Mouse (Mus musculus) liver, embryonic 11.5 days (tissue): Measurements from ENCODE around the gene Bcl2a1a. TPM values are rescaled to one million over a fixed set of nuclear protein-coding genes. Genes with fewer than 3 reads are reported as not detected.
"Not testable (repeated sequence)": the region's sequence is repeated elsewhere in the genome, so short reads cannot be mapped to it uniquely, and the experiment has no call there.

Source experiments
- ATAC-seq: fragments of 200-750 bp; cut with Nextera tagmentation; replicated peaks from 2 replicates; pipeline ENCODE4 v1.8.0; 2017; ENCODE audit warnings: moderate number of reproducible peaks, mild to moderate bottlenecking, moderate TSS enrichment, moderate library complexity; ENCODE audit not compliant: low FRiP score
- DNase-seq: peaks from one replicate; pipeline ENCODE4 v3.0.0-alpha.2; 2017; ENCODE audit warnings: low spot score
- H3K27ac ChIP-seq: fragments of 300-500 bp; sonication (generic); 2 replicates; pipeline ENCODE4 v1.5.1; 2014; ENCODE audit warnings: mild to moderate bottlenecking, low read depth, low read length, control low read depth
- H3K27me3 ChIP-seq: fragments of 300-500 bp; sonication (generic); replicated peaks from 2 replicates; pipeline ENCODE4 v1.6.1; 2014; ENCODE audit warnings: low read length, mixed read lengths; ENCODE audit not compliant: control insufficient read depth, insufficient read depth
- H3K36me3 ChIP-seq: fragments of 300-500 bp; sonication (generic); 2 replicates; pipeline ENCODE4 v1.6.1; 2014; ENCODE audit warnings: mild to moderate bottlenecking, low read length, moderate library complexity, mixed read lengths; ENCODE audit not compliant: control insufficient read depth, insufficient read depth
- H3K4me1 ChIP-seq: fragments of 300-500 bp; sonication (generic); replicated peaks from 2 replicates; pipeline ENCODE4 v1.6.1; 2014; ENCODE audit warnings: low read length, mixed read lengths; ENCODE audit not compliant: control insufficient read depth, insufficient read depth
- H3K4me2 ChIP-seq: fragments of 300-500 bp; sonication (generic); 2 replicates; pipeline ENCODE4 v1.6.1; 2014; ENCODE audit warnings: mild to moderate bottlenecking, control low read depth, moderate library complexity
- H3K4me3 ChIP-seq: fragments of 300-500 bp; sonication (generic); 2 replicates; pipeline ENCODE4 v1.5.1; 2014; ENCODE audit warnings: low read depth, low read length, control low read depth
- H3K9ac ChIP-seq: fragments of 300-500 bp; sonication (generic); 2 replicates; pipeline ENCODE4 v1.6.1; 2014; ENCODE audit warnings: low read depth, low read length, control low read depth
- H3K9me3 ChIP-seq: fragments of 300-500 bp; sonication (generic); 2 replicates; pipeline ENCODE4 v1.6.1; 2016; ENCODE audit warnings: low read length, inconsistent platforms, mixed read lengths; ENCODE audit not compliant: control insufficient read depth
- WGBS: fragments of 180-500 bp; shearing (Covaris S2); extraction: QIAGEN DNeasy Blood & Tissue Kit; methylation state at CpG from one replicate; pipeline ENCODE4 v1.1.7; 2014; 5-methylcytosine and 5-hydroxymethylcytosine counted together
- polyA plus RNA-seq: library from polyadenylated mRNA; unstranded; fragments of >200 nt; fragmentation: Nextera tagmentation; extraction: Ambion mirVana; gene quantifications from 2 replicates; pipeline ENCODE4 v1.2.1, GENCODE M21; 2014

Gene Bcl2a1a
- polyA plus RNA-seq, 1 experiment from 2014 or later = not detected

- H3K4me2 ChIP-seq, H3K4me3 ChIP-seq, H3K36me3 ChIP-seq, H3K4me1 ChIP-seq, H3K27ac ChIP-seq, H3K9me3 ChIP-seq, H3K27me3 ChIP-seq, H3K9ac ChIP-seq, ATAC-seq, DNase-seq: not testable (repeated sequence)
- WGBS = no CpG with 5 or more reads among the region's 6 CpGs
These were observed 9.8 kb downstream of the Bcl2a1a start for GRCm38 (mm10) chr9:88966462-88966861.

GRCm38 (mm10) chr9:88969502-88969901, 12.8 kb downstream of the Bcl2a1a start:
- 83% methylated on average over 1 of the region's 2 CpGs for WGBS
- not testable (repeated sequence) for ATAC-seq, DNase-seq

GRCm38 (mm10) chr9:88976875-88977274, 20.2 kb downstream of the Bcl2a1a start:
- not testable (repeated sequence) for H3K36me3 ChIP-seq, H3K4me1 ChIP-seq, H3K4me3 ChIP-seq, H3K9me3 ChIP-seq, DNase-seq, H3K27me3 ChIP-seq, H3K27ac ChIP-seq, ATAC-seq, H3K4me2 ChIP-seq, H3K9ac ChIP-seq
- 70% methylated on average over 4 of the region's 4 CpGs for WGBS

More at GRCm38 (mm10) chr9:88969502-88969901, 12.8 kb downstream of the Bcl2a1a start:
- not testable (repeated sequence) for H3K4me1 ChIP-seq, H3K4me2 ChIP-seq, H3K9me3 ChIP-seq, H3K4me3 ChIP-seq, H3K36me3 ChIP-seq, H3K9ac ChIP-seq, H3K27me3 ChIP-seq, H3K27ac ChIP-seq

- not testable (repeated sequence) for H3K27me3 ChIP-seq, H3K4me2 ChIP-seq, ATAC-seq, H3K9ac ChIP-seq, DNase-seq, H3K4me3 ChIP-seq, H3K4me1 ChIP-seq, H3K9me3 ChIP-seq, H3K27ac ChIP-seq, H3K36me3 ChIP-seq
- WGBS = 88% methylated on average over 2 of the region's 2 CpGs
These were observed 23.1 kb downstream of the Bcl2a1a start for GRCm38 (mm10) chr9:88979781-88980180.

DNA sequence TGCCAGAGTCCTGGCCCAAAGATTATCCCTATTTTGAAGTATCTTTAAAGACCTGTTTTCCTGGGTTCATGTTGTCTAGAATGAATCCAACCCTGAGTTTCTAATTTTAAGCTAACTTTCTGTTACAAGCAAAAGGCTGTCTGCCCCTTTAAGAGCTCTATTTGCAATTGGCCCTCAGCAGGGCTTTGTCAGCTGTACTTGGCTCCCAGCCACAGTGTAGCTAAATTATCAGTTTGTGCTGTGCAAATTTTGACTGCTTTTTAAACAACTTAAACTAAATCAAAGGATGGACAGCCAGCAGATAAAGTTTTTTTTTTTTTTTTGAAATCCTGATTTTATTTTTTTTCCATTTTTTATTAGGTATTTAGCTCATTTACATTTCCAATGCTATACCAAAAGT, 44.8 kb downstream of the Bcl2a1a start:
- DNase-seq, H3K9ac ChIP-seq, H3K27ac ChIP-seq, H3K4me3 ChIP-seq, H3K9me3 ChIP-seq, H3K27me3 ChIP-seq, H3K4me2 ChIP-seq, ATAC-seq, H3K36me3 ChIP-seq, H3K4me1 ChIP-seq: not testable (repeated sequence)

Other genes starting within 250 kb of the Bcl2a1a start
- gene Mthfsl, start 236.6 kb upstream of the Bcl2a1a start, polyA plus RNA-seq = 30.7 and 33.4 TPM in 2 replicates
- 0.29 TPM in 1 of 2 replicates, not detected in the other for gene Bcl2a1d, start 225.0 kb upstream of the Bcl2a1a start, polyA plus RNA-seq
- not detected in 2 replicates for gene Trim43c, start 117.7 kb upstream of the Bcl2a1a start, polyA plus RNA-seq
- gene Trim43b, start 135.9 kb downstream of the Bcl2a1a start, polyA plus RNA-seq = not detected in 2 replicates
- 0.45 and 0.75 TPM in 2 replicates for gene Bcl2a1b, start 242.3 kb downstream of the Bcl2a1a start, polyA plus RNA-seq
- not detected in 2 replicates for gene Gm29094, start 242.5 kb downstream of the Bcl2a1a start, polyA plus RNA-seq